Mouse (Mus musculus): ENCODE data around the gene Crk.

DNA sequence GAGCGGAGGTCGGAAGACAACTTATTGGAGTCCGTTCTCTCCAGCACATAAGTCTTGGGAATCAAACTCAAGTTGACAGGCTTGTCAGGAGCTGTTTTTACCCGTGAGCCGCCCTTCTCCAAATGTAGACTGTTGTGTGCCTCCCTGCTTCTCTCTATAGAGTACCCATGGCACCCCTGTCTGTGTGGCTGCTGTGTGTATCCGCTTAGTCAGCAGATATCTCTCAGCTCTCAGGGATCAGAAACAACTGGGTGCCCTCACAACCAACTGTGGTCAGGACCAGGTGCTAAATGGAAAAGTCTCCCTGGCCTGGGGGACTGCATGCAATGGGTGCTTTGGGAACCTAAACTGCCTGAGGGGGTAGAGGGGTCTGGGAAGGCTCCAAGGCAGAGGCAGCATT lies 12.8 kb upstream of the Crk start:
- TF ChIP-seq CTCF (IDR thresholded peaks at IDR 0.05; ENCODE audit: low read depth, low read length) = no peak
- TF ChIP-seq GATA1 (IDR thresholded peaks at IDR 0.05; ENCODE audit: borderline replicate concordance, low read length) = no peak
- TF ChIP-seq TAL1 (conservative IDR thresholded peaks at IDR 0.05; ENCODE audit: low read depth, low read length) = no peak

Data from G1E (cell line).